Mouse (Mus musculus) mouse embryonic stem cell (cell line): ENCODE results near the gene Tfpi.

Source experiments
- in situ Hi-C, 2 experiments: fragments of 300-500 bp; cut with MboI; formaldehyde crosslinking; loops; 1 replicate in 1 of 2; 3 replicates in 1 of 2; pipeline ENCODE4 v1.14.3; 2019 to 2020; ENCODE audit warnings: low sequenced_read_pairs in 2 of 2, low pct_unique_long_range_greater_than_20kb in 1 of 2, mixed read lengths in 1 of 2; ENCODE audit not compliant: unreplicated experiment in 1 of 2

Gene Tfpi

DNA sequence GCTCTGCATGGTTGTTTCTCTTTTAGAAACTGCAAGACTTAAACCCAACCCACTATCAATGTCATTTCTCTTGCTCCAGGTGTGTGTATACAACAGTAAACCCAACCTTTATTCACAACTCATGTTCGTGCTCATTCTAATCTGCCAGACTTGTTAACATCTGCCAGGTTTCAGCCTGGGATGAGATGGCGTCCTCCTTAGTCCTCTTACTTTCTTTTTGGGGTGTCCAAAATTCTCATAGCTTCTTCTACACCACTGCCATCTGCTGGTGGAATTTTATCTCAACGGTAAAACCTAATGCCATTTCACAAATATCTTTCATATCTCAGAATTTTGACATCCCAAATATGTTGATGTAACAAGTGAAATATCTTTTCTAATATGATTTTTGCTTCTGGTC lies 2.5 kb upstream of the Tfpi start:
- in situ Hi-C loops = no loop called here

DNA sequence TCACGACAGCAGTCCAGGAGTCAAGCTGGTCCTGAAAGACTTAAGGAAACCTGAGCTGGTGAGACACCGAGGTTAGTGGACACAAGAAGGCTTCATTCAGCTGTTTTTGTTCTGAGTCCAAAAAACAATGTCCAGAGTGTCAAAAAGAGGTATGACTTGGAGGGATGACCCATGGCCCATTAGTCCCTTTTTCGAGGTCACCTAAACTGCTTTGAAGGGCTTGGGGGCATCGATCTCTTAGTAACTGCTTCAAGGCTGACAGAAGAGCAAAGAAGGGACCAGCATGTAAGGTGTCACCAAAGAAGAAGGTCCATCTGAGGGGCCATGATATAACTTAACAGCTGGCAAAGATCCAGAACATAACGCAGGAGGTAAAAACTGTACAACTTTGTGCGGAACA lies 1.2 kb upstream of the Tfpi start:
- in situ Hi-C loops = no loop called here

DNA sequence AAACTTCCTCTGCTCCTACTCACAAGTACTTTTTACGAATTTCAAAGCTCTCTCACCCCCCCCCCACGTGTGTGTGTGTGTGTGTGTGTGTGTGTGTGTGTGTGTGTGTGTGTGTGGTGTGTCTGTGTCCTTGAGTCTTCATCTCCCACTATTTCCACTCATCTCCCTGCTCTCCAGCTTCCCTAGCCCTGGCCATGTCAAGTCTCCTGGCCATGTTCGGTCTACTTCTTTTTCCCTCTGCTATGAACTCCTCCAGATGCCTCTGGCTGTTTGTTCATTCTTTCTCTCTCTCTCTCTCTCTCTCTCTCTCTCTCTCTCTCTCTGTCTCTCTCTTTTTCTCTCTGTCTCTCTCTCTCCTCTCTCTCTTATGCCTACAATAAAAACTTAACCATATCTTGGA lies 444 bp downstream of the Tfpi start:
- in situ Hi-C loops = no loop called here

DNA sequence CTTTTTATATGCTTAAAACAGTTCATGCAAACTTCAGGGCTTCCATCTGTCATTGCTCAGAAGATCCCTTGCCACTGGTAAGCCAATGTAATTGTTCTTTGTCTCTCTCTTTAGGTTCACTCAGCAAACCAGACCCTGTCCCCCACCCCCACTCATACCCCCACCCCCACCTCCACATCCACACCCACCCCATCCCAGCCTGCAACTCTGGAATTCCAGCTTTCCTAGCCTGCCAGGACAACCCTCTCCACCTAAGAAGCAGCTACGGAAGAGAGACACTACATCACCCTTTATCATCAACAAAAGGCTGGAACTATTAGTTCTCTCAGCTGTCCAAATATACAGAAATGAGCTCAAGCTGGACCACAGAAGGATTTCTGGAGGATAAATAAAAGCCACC lies 974 bp downstream of the Tfpi start:
- in situ Hi-C loops = no loop called here

- in situ Hi-C loops = loop anchor here (5.0 to 25.0 kb wide), 2 partner anchors 178 to 338 kb away; partner anchors contain the start of genes Ctnnd1 (in 1 of the 2) and Smtnl1 (in 1 of the 2)
Observed at GRCm38 (mm10) chr2:84474651-84475050, 1.9 kb downstream of the Tfpi start.

DNA sequence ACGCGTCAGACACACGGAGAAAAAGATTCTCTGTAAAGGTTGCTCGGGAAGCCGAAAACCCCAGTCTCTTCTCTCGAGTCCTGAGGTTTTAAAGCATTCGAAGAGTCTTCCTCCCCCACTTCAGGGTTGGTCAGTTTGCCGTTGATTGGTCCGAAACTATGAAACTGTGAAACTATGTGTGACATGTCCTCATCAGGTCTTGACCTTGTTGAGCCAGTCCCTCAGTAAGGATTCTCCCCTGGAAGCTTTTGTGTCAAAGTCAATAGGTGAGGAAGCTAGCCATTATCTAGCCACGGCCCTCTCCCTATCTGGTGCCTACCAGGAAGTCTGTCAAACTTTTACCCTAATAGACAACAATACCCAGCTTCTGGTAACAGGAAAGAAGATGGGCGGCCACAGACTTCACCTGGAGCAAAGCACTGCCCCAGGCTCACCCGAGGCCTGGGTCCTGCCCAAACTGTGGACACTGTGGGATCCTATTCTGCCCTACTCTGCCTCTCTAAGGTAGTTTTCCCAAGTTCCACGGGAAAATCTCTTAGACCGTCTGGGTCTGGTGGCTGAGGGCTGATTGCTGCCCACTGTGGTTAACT lies 2.5 kb downstream of the Tfpi start:
- in situ Hi-C loops = loop anchor here (5.0 to 25.0 kb wide), 2 partner anchors 178 to 338 kb away; partner anchors contain the start of genes Ctnnd1 (in 1 of the 2) and Smtnl1 (in 1 of the 2)

DNA sequence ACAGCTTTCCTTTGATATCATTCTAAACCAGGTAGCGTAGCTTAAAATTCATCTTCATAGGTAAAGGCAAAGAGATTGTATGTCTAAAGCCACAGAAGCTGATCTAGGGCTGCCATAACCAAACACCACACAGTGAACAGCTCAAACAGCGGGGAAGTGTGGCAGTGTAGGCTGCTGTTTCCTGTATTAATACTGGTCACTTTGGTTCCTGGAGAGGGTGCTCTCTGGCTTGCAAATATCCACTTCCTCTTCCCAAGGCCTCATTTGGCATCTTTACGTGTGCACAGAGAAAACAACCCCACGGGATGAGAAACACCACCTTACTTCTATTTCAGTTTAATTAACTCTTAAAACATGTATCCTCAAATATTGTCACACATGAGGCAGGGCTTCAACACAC lies 9.2 kb downstream of the Tfpi start:
- in situ Hi-C loops = loop anchor here in 1 of 2 experiments (25.0 kb wide), 1 partner anchor 345 kb away; the partner anchor contains the start of gene Smtnl1

- in situ Hi-C loops = loop anchor here in 1 of 2 experiments (25.0 kb wide), 1 partner anchor 347 kb away; the partner anchor contains the start of gene Smtnl1
Observed at GRCm38 (mm10) chr2:84464956-84465355, 11.6 kb downstream of the Tfpi start.

DNA sequence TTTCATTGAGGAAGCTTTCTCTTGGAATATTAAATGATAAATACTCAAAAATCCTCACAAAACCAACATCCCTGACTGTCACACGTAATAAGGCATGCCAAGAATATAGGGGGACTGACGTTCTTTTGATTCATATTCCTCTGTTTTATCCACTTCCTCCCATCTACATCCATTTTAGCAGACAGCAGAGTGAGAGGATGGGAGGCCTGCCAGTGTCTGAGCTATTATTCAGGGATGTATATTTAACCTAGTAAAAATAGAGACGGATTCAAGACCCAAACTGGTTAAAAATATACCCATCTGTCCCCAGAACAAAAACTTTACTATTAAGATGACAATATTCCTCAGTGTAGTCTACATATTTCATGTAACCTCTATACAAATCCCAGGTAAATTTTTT lies 14.2 kb downstream of the Tfpi start:
- in situ Hi-C loops = loop anchor here in 1 of 2 experiments (25.0 kb wide), 1 partner anchor 350 kb away; the partner anchor contains the start of gene Smtnl1

DNA sequence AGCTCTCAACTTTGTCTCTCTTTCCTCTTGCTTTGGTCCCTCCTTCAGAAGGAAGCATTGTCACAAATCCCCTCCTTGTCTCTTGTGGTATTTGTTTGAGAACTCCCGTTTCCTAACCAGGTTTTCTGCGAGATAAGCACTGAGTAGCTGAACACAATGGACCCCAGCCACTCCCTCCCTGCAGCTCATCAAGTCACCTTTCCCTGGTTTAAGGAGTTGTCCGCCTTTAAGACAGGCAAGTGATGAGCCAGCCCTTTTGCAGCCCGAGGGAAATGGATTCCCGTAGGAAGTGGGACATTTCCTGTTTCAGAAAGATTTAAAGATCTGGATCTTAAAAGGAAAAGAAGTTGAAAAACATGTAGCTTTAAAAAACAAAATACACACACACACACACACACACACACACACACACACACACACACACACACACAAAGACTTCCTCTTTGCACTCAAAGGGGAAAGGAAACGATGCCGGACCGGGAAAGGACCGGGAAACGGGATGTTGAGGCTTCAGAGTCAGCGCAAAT lies 16.9 kb downstream of the Tfpi start:
- in situ Hi-C loops = loop anchor here (10.0 to 25.0 kb wide), 2 partner anchors 205 to 353 kb away; partner anchors contain the start of gene Smtnl1 (in 1 of the 2)

DNA sequence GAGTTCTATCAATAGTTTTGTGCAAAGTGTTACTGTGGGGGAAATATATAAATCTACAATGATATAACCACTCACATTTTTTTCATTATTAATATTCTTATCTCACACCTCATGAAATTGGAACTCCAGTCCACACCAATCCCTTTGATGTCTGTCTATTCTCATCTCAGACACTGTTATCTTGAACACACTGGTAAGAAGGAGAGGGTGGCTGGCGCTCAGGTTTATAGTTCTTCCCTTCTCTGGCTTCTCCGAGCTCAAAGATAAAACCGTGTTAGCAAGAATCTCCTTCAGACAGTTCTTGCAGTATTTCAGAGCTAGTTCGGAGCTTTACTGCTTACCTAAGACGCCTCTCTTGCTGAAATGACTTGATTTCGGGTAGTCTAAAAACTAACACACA lies 19.4 kb downstream of the Tfpi start:
- in situ Hi-C loops = loop anchor here (10.0 to 25.0 kb wide), 2 partner anchors 208 to 355 kb away; partner anchors contain the start of gene Smtnl1 (in 1 of the 2)

- in situ Hi-C loops = loop anchor here (10.0 to 25.0 kb wide), 2 partner anchors 209 to 357 kb away; partner anchors contain the start of gene Smtnl1 (in 1 of the 2)
Observed at GRCm38 (mm10) chr2:84455236-84455799, 21.3 kb downstream of the Tfpi start.

- in situ Hi-C loops = loop anchor here (10.0 to 25.0 kb wide), 2 partner anchors 210 to 358 kb away; partner anchors contain the start of gene Smtnl1 (in 1 of the 2)
Observed at GRCm38 (mm10) chr2:84454551-84455235, 21.9 kb downstream of the Tfpi start.

GRCm38 (mm10) chr2:84454051-84454450 lies 22.5 kb downstream of the Tfpi start:
- in situ Hi-C loops = loop anchor here (10.0 to 25.0 kb wide), 2 partner anchors 211 to 358 kb away; partner anchors contain the start of gene Smtnl1 (in 1 of the 2)

GRCm38 (mm10) chr2:84445499-84445898 lies 31.1 kb downstream of the Tfpi start:
- in situ Hi-C loops = no loop called here

- in situ Hi-C loops = no loop called here
Observed at GRCm38 (mm10) chr2:84441940-84442339, 34.6 kb downstream of the Tfpi start.

GRCm38 (mm10) chr2:84429724-84430123 lies 46.9 kb downstream of the Tfpi start:
- in situ Hi-C loops = no loop called here

DNA sequence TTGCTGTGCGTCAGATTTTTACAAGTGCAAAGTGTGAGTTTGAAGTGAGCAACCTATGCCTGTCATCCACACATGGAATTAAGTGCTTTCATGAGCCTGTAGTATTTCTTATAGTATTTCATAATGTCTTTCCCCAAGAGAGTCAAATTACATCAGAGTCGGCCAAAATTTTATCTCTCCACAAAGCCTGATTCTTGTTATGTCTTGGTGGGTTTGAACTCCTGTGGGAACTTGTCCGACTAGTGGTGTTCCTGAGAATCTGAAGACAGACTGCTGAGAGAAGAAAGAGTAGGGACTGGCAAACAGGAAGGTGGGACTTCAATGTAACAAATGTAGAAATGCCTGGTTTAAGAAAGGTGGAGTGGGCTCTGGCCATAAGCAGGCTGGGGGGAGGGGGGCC lies 47.7 kb downstream of the Tfpi start:
- in situ Hi-C loops = no loop called here

GRCm38 (mm10) chr2:84426531-84426930 lies 50.0 kb downstream of the Tfpi start:
- in situ Hi-C loops = no loop called here
